Mouse (Mus musculus): ENCODE results near the gene Csgalnact2.

DNA sequence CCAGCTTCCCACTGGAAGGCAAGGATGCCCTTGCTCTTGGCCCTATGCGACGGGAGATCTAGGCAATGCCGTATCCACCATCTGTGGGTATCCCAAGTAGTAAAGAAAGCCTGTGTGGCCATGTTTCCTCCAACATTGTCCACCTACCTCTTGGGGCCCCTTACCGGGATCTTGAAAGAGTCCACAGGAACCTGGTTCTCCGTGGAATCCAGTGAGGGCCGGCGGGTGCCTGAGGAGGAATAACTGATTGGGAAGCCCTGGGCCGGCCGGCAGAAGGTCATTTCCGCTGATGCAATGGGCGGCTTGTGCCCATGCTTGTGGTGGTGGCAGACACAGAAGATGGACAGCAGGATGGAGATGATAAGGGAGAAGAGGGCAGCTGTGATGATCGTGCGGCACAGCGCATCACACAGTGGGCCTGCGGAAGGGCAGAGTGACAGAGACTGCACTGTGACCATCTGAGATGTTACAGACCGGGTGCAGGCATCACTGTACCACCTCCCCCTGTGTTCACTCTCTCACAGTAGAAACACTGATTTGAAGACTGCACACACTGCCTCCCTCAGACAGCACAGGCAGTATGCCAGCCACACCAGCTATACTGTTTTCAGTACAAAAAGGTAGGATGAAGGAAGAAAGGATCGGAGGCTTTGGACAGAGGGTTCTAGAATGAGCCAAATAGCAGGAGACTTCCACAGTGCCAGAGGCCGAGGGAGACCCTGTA is 34.5 kb upstream of the Csgalnact2 start:
- TF ChIP-seq CTCF (IDR thresholded peaks at IDR 0.05; ENCODE audit: low read depth) = no peak
- TF ChIP-seq EP300 (IDR thresholded peaks at IDR 0.05; ENCODE audit: low read depth) = no peak
